Mouse (Mus musculus): ENCODE measurements at regions not wholly inside any gene's neighbourhood (a gene's known extent, or its start where the extent isn't known, plus 50 kb on each side); places are given as distances from the start of the nearest gene placed in this dataset.

DNA sequence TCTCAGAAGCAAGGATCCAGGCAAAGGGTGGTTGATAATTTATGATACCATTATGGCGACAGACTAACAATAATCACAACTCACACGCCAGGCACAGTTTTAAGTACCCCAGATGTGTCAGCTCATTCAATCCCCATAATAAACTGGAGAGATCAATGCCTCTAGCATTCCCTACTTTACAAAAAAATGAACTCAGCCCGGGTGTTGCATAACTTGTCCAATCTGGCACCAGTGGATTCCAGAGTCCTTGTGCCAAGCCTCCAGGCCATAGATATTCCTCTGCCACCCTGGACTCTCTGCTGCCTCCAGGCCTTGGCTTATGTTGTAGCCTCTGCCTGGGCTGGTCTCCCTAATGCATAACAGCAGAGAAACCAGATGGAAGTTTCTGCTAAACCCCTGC lies 185.0 kb downstream of the CK137956 start:
- no peak for TF ChIP-seq CTCF (IDR thresholded peaks at IDR 0.05; ENCODE audit: borderline replicate concordance, control insufficient read depth, extremely low read depth, insufficient read depth, low read length, poor library complexity)
- TF ChIP-seq POLR2A (IDR thresholded peaks at IDR 0.05; ENCODE audit: control insufficient read depth, extremely low read depth, insufficient read depth, low read length, poor library complexity): no peak

Measured in thymus, adult 2 months (tissue).